Mouse (Mus musculus) lung, postnatal 0 days (tissue): ENCODE measurements around the gene Folr1. TPM values are rescaled to one million over a fixed set of nuclear protein-coding genes. Genes with fewer than 3 reads are reported as not detected.

ENCODE experiments used
- ATAC-seq: fragments of 200-750 bp; cut with Nextera tagmentation; 2 replicates; pipeline ENCODE4 v1.8.0; 2017; ENCODE audit warnings: moderate library complexity
- DNase-seq: peaks from one replicate; pipeline ENCODE4 v3.0.0-alpha.2; 2016; ENCODE audit warnings: low spot score
- H3K27ac ChIP-seq: fragments of 300-500 bp; sonication (generic); 2 replicates; pipeline ENCODE4 v1.5.1; 2014; ENCODE audit warnings: antibody characterized with exemption, mild to moderate bottlenecking, low read length, mixed read lengths
- H3K27me3 ChIP-seq: fragments of 300-500 bp; sonication (generic); replicated peaks from 2 replicates; pipeline ENCODE4 v1.6.1; 2014; ENCODE audit warnings: low read length, mixed read lengths; ENCODE audit not compliant: insufficient read depth
- H3K36me3 ChIP-seq: fragments of 300-500 bp; sonication (generic); 2 replicates; pipeline ENCODE4 v1.6.1; 2014; ENCODE audit warnings: low read length, mixed read lengths; ENCODE audit not compliant: insufficient read depth
- H3K4me1 ChIP-seq: fragments of 300-500 bp; sonication (generic); 2 replicates; pipeline ENCODE4 v1.6.1; 2014; ENCODE audit warnings: antibody characterized with exemption, low read depth, low read length, mixed read lengths; ENCODE audit not compliant: insufficient read depth
- H3K4me2 ChIP-seq: fragments of 300-500 bp; sonication (generic); replicated peaks from 2 replicates; pipeline ENCODE4 v1.6.1; 2014; ENCODE audit warnings: low read depth, mild to moderate bottlenecking, low read length, moderate library complexity, mixed read lengths
- H3K4me3 ChIP-seq: fragments of 300-500 bp; sonication (generic); 2 replicates; pipeline ENCODE4 v1.5.1; 2014; ENCODE audit warnings: low read depth, low read length
- H3K9ac ChIP-seq: fragments of 300-500 bp; sonication (generic); replicated peaks from 2 replicates; pipeline ENCODE4 v1.6.1; 2014; ENCODE audit warnings: low read depth, mild to moderate bottlenecking
- H3K9me3 ChIP-seq: fragments of 300-500 bp; sonication (generic); 2 replicates; pipeline ENCODE4 v1.6.1; 2016; ENCODE audit warnings: low read length, mixed read lengths
- CTCF ChIP-seq: IDR thresholded peaks from 2 replicates; pipeline ENCODE4 v1.5.1; 2016; ENCODE audit warnings: antibody characterized with exemption, mild to moderate bottlenecking
- EP300 ChIP-seq: IDR thresholded peaks from 2 replicates; pipeline ENCODE4 v1.6.1; 2016; ENCODE audit warnings: antibody characterized with exemption, mild to moderate bottlenecking, control low read depth
- WGBS: fragments of 180-500 bp; shearing (Covaris S2); extraction: QIAGEN DNeasy Blood & Tissue Kit; methylation state at CpG from one replicate; pipeline ENCODE4 v1.1.7; 2014; 5-methylcytosine and 5-hydroxymethylcytosine counted together
- polyA plus RNA-seq: library from polyadenylated mRNA; unstranded; fragments of >200 nt; fragmentation: Nextera tagmentation; extraction: Ambion mirVana; gene quantifications from 2 replicates; pipeline ENCODE4 v1.2.1, GENCODE M21; 2015

Folr1 gene
- polyA plus RNA-seq, 1 experiment from 2014 or later = 0.95 TPM

DNA sequence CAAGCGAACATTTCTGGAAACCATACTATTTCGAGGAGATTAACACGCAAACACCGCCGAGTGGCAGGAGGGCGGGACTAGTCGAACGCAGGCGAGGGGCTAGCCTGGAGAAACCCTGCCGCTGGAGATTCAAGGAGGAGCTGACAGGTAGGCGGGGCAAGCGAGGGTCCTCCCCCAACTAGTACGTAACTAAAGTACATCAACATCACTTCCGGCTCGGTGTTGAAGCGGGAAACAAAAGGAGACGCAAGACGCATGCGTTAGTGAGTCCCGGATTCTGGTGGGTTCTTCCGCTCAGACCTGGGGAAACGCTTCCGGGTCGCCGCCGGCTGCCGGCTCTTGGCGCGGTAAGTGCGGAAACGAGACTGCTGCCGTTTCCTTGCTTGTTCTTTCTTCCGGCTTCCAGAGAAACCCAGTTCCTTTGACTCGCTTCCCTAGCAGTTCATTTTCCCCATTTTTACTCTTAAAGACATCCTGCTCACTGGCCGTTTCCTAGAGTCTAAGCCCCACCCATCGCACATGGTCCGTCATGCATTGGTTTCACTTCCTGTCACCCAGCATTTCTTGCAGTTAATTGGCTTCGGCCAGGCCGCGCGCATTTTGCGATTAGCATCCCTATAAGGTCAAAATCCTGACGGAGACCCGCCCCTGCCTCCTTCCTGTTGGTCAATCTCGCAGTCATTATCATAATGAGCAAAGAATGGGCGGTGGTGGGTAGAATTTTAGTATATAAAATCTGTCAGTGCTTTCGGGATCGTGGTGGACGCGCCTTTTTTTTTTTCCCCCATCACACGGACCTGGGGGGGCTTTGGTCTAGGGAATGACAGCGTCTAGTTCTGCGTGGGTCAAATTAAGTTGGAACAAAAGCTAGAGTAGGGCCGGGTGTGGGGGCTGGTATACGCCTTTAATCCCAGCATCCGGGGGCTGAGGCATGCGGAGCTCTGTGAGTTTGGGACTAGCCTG is 25.8 kb upstream of the Folr1 start:
- DNase-seq (peak; percentile 100), ATAC-seq (peak; percentile 98)
- Histone ChIP-seq H3K9me3 (no peaks in the 10 kb centered on the region), H3K9ac (0 out of 2 replicates have a peak overlapping the region, but pooled peaks have one; percentile 29), H3K27me3 (no peaks in the 10 kb centered on the region), H3K4me3 (peak overlapping the region; percentile 68), H3K4me1 (no peaks in the 10 kb centered on the region), H3K4me2 (peak overlapping the region; percentile 44), H3K36me3 (no peaks in the 10 kb centered on the region), H3K27ac (peak overlapping the region; percentile 91)
- TF ChIP-seq CTCF = no peak; the same call in 1 of the 2 replicates
- TF ChIP-seq EP300 = peak; percentile 54; the same call in 1 of the 2 replicates
- WGBS = 0% methylated on average over 57 of the region's 57 CpGs

DNA sequence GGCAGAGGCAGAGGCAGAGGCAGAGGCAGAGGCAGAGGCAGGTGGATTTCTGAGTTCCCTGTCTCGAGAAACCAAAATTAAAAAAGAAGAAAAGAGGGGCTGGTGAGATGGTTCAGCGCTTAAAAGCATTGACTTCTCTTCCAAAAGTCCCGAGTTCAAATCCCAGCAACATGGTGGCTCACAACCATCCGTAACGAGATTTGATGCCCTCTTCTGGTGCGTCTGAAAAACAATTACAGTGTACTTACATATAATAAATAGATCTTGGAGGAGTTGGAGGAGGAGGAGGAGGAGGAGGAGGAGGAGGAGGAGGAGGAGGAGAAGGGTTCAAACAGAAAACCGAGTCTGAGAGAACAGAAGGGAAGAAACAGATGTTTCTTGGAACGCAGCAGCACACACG is 25.1 kb upstream of the Folr1 start:
- H3K9ac ChIP-seq = 0 out of 2 replicates have a peak overlapping the region, but pooled peaks have one; percentile 19
- peak overlapping the region; percentile 68 for H3K4me3 ChIP-seq
- H3K4me2 ChIP-seq = peak overlapping the region; percentile 44
- no peaks in the 10 kb centered on the region for H3K4me1 ChIP-seq
- no peak for DNase-seq
- peak overlapping the region; percentile 91 for H3K27ac ChIP-seq
- H3K27me3 ChIP-seq = no peaks in the 10 kb centered on the region
- TF ChIP-seq EP300 (no peak), CTCF (no peak)
- ATAC-seq = 0 out of 2 replicates have a peak, but pooled peaks have one; percentile 0
- H3K36me3 ChIP-seq = no peaks in the 10 kb centered on the region
- no peaks in the 10 kb centered on the region for H3K9me3 ChIP-seq
- WGBS = 35% methylated on average over 9 of the region's 9 CpGs

DNA sequence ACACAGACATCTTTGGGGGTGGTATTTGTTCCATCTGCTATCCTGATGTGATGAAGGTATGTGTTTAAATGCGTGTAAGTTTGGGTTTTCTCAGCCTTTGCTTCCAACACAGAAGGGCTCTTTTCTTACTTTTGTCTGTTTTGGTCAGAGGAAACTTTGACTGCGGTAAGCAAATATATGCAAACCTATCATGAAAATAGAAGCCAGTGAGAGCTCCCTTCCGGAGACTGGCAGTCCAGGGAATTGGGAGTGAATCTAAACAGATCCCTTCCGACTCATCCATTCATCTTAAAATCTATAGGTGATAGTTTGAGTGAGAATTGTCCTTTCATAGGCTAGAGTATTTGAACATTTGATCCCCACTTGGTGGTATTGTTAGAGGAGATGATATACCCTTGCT is 17.9 kb upstream of the Folr1 start:
- Histone ChIP-seq H3K4me1 (no peaks in the 10 kb centered on the region), H3K9me3 (no peaks in the 10 kb centered on the region), H3K27me3 (no peaks in the 10 kb centered on the region), H3K4me2 (no peak overlapping the region), H3K36me3 (no peaks in the 10 kb centered on the region), H3K9ac (no peak overlapping the region), H3K4me3 (no peak overlapping the region), H3K27ac (no peak overlapping the region)
- no peak for ATAC-seq
- no peak for TF ChIP-seq EP300
- no peak for TF ChIP-seq CTCF
- 77% methylated on average over 4 of the region's 4 CpGs for WGBS
- DNase-seq = no peak

DNA sequence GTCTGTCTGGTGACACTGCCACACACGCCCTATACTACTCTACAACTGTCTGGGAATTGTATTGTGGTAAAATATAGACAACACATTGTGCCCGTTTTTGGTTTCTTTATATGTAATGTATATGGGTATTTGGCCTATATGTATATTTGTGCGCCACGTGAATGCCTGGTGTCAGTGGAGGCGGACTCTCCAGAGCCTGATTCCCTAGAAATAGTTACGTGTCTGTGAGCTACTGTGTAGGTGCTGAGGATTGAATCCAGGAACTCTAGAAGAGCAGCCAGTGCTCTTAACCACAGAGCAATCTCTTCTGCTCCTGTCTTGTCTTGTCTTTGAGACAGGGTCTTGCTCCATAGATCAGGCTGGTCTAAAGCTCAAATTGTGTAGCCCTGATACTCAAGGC is 15.7 kb upstream of the Folr1 start:
- ATAC-seq = no peak
- no peaks in the 10 kb centered on the region for H3K27me3 ChIP-seq
- no peaks in the 10 kb centered on the region for H3K4me1 ChIP-seq
- no peaks in the 10 kb centered on the region for H3K36me3 ChIP-seq
- no peak overlapping the region for H3K9ac ChIP-seq
- H3K9me3 ChIP-seq = no peaks in the 10 kb centered on the region
- H3K4me3 ChIP-seq = no peak overlapping the region
- TF ChIP-seq EP300 (no peak), CTCF (no peak)
- H3K27ac ChIP-seq = no peak overlapping the region
- H3K4me2 ChIP-seq = no peak overlapping the region
- 88% methylated on average over 6 of the region's 6 CpGs for WGBS
- no peak for DNase-seq

DNA sequence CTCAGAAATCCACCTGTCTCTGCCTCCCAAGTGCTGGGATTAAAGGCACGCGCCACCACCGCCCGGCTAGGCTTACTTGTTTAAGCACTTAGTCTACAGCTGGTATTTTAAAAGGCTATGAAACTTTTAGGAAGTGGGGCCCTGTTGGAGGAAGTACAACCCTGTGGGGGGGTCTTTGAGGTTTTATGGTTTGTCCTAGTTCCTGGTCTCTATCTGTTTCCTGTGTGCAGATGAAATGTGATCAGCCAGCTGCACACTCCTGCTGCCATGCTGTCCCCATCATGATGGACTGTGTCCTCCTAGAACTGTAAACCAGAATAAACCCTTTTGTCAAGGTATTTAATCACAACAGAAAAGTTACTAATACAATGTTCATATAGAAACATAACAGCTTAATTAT is 13.6 kb upstream of the Folr1 start:
- Histone ChIP-seq H3K4me1 (no peaks in the 10 kb centered on the region), H3K36me3 (no peaks in the 10 kb centered on the region), H3K27me3 (no peaks in the 10 kb centered on the region), H3K9ac (no peak overlapping the region), H3K4me2 (no peak overlapping the region), H3K27ac (no peak overlapping the region), H3K9me3 (no peaks in the 10 kb centered on the region), H3K4me3 (no peak overlapping the region)
- TF ChIP-seq CTCF (no peak), EP300 (no peak)
- 94% methylated on average over 4 of the region's 4 CpGs for WGBS
- DNase-seq (no peak), ATAC-seq (no peak)

DNA sequence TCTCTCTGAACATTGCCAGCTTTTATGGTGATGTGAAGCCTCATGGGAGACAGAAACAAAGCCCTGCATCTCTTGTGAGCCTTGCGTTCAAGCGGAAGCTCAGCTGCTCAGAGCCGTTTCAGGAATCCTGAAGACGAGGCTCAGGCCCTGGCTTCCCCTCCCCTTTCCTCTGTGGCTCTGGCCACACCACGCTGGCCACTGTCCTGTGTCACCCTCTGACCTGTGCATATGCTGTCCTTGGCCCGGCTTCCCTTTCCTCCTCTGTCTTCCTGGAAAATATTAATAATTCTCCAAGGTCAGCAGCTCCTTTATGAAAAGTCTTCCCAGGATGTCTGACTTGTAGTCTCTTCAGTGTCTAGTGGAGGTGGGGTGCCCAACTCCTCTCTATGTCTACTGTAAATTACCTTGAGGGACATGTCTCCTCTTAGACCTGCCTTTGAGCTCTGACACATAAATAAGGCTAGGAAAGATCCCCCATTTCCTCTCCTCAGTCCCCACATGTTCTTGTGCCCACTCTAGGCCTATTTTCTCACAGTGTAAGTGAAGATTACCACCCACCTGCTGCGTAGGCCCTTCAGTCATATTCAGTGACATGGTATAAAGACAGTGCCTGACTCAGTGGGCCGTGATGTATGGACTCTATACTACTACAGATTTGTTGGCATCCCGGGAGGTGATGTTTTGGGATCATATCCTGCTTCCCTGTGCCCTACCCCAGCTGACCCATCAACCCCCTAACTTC is 12.0 kb upstream of the Folr1 start:
- Histone ChIP-seq H3K27ac (no peak overlapping the region), H3K36me3 (no peaks in the 10 kb centered on the region), H3K9ac (no peak overlapping the region), H3K27me3 (no peaks in the 10 kb centered on the region), H3K9me3 (no peaks in the 10 kb centered on the region), H3K4me3 (no peak overlapping the region), H3K4me1 (no peaks in the 10 kb centered on the region), H3K4me2 (no peak overlapping the region)
- DNase-seq = no peak
- ATAC-seq = no peak
- TF ChIP-seq CTCF (no peak), EP300 (no peak)
- 65% methylated on average over 9 of the region's 9 CpGs for whole genome bisulfite sequencing
